Mouse (Mus musculus) layer of hippocampus, adult 2 months (tissue): ENCODE results near the gene Lipt2. TPM values are rescaled to one million over a fixed set of nuclear protein-coding genes. Genes with fewer than 3 reads are reported as not detected.
A peak's percentile ranks its signal among the peaks of the same experiment; 100 is the strongest.

Source experiments
- DNase-seq, 2 experiments: peaks; one replicate each; pipeline ENCODE4 v3.0.0; 2022; ENCODE audit warnings: low spot score in 2 of 2
- H3K27ac ChIP-seq: fragments of 200-600 bp; 2 replicates; pipeline ENCODE4 v1.8.1; 2022
- H3K4me3 ChIP-seq: fragments of 200-600 bp; 2 replicates; pipeline ENCODE4 v1.8.1; 2022; ENCODE audit warnings: mild to moderate bottlenecking
- CTCF ChIP-seq: fragments of 200-600 bp; conservative IDR thresholded peaks from 2 replicates; pipeline ENCODE4 v1.8.1; 2022; ENCODE audit warnings: antibody characterized with exemption, mild to moderate bottlenecking, moderate library complexity
- long read RNA-seq, 2 experiments: library from polyadenylated mRNA; stranded (forward); transcript quantifications; one replicate each; pipeline ENCODE4 v2.0.0; 2021; ENCODE audit warnings: borderline mapping rate in 2 of 2
- total RNA-seq, 2 experiments: library from RNA; stranded (reverse); gene quantifications; 2 replicates each; pipeline ENCODE4 v1.2.3; 2021

Lipt2 gene
- total RNA-seq: 1 to 10 TPM; 3.9 to 5.4 TPM
- long read RNA-seq, experiment 1, partial matches to known transcripts: 0 of 4 reads
- long read RNA-seq, experiment 1, other reads (novel, unspliced or antisense): 0 of 4 reads
- long read RNA-seq, experiment 2, partial matches to known transcripts: 0 of 2 reads
- long read RNA-seq, experiment 2, other reads (novel, unspliced or antisense): 0 of 2 reads

GRCm38 (mm10) chr7:100159105-100159841 is at the start of gene Lipt2:
Gene Lipt2, plus strand, starts transcription at chr7:100159277.
- peak within 1 kb of the TSS; percentile 98 for H3K27ac ChIP-seq
- peak within 1 kb of the TSS; percentile 82 for H3K4me3 ChIP-seq
- DNase-seq: peak; percentile 90 to 91
- peak; percentile 59 for TF ChIP-seq CTCF

DNA sequence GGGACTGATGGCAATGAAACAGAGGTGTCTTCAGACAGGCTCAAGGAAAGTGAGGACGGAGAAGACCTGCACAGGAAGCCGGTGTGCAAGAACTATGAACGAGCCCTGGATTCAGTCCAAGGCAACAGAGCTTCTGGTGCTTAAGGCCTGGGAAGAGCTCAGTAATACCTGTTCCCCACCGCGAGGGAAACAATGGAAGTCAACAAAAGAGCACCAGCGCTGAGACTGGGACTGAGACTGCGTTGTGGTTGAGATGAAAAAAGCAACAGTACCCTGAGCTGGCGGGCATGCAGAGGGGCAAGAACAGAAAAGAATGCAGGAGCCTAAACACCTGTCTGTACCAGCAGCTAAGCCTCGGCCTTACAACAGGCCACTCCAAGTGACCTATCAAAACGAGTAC is 47.6 kb upstream of the Lipt2 start:
- no peak for DNase-seq
- no peak for TF ChIP-seq CTCF
- no peak overlapping the region; the same call in 1 of the 2 replicates for H3K27ac ChIP-seq
- H3K4me3 ChIP-seq: no peak overlapping the region

DNA sequence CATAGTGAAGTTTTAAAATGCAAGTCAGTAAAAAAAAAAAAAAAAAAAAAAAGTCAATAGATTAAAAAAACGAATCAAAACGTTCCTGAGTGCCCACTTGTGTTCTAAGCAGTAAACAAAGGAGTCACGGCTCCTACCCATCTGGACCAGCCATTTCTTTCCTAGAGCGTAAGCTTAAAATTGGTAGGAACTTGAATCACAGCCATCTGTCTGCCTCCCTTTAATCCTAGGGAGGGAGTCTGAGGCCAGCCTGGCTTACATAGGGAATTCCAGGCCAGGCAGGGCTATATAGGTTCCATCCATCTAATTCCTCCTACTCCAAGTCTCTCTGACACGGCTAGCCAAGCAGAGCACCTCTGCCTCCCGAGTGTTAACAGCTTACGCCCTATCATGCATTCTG is 45.3 kb upstream of the Lipt2 start:
- no peak for TF ChIP-seq CTCF
- no peak for DNase-seq
- no peak overlapping the region for H3K4me3 ChIP-seq
- no peak overlapping the region for H3K27ac ChIP-seq

DNA sequence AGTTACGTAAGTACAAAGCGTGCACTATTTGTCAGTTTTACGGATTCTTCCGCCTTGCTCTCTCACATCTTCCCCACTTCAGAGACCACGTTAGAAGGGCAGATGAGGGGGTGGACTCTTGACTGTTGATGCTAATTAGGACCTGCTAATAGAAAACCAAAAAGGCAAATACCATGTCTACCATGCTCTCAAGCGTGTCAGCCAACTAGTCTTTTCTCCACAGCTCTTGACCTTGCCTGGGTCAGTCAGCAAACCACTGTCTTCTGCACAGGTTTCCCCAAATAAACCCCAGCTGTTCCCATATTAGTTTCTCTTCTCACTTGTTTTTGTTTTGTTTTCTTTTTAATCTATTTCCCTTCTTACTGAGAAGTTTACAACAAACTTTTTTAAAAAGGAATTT is 44.8 kb upstream of the Lipt2 start:
- Histone ChIP-seq H3K4me3 (no peak overlapping the region), H3K27ac (no peak overlapping the region)
- no peak for TF ChIP-seq CTCF
- no peak for DNase-seq

DNA sequence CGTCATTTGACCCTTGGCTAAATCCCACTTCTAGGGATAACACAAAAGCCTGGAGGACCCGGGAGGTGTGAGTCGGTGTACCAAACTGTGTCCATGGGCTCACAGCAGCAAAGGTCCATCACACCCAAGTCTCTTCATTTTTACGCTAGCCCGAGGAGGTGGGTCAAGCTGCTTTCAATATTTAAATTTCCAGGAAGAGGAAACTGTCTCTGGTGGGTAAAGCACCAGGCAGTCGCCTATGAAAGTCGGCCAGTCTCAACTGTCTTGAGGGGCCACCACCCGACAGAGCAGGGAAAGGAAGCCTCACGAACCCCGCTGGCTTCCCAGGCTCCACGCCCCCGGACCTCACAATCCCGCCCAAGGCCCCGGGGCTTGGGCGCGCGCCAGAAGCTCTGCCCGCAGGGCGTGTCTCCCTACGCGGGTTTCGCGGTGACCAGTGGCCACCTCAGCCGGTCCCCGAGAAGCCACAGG is 38.3 kb upstream of the Lipt2 start:
- H3K27ac ChIP-seq: peak overlapping the region; percentile 93
- no peak for TF ChIP-seq CTCF
- H3K4me3 ChIP-seq: peak overlapping the region; percentile 98
- DNase-seq: no peak

GRCm38 (mm10) chr7:100121376-100121789 is 37.7 kb upstream of the Lipt2 start, which contains the start of gene Pold3:
Gene Pold3, minus strand, starts transcription at chr7:100121565.
- peak; percentile 7; the same call in 1 of the 2 replicates for TF ChIP-seq CTCF
- H3K4me3 ChIP-seq: peak within 1 kb of the TSS; percentile 98
- peak within 1 kb of the TSS; percentile 93 for H3K27ac ChIP-seq
- DNase-seq: peak; percentile 97 to 100

DNA sequence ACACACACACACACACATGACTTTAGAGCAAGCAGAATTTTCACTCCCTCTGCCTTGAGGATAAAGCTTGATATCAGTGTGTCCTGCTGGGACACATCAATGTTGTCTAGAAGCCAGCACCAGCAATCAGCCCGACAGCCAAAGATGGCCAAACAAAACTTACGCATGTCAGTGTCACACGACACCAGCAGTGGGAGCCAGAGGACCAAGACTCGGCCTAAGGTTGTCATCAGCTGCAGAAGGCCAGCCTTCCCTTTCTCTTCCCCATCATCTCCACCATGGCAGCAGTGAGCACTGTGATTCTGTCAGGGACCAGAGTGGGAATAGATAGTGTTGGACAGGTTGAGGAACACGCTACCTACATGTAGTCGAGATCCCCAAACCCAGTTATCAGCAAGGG is 35.6 kb upstream of the Lipt2 start:
- Histone ChIP-seq H3K4me3 (no peak overlapping the region), H3K27ac (no peak overlapping the region)
- DNase-seq: no peak
- peak; percentile 63 for TF ChIP-seq CTCF

GRCm38 (mm10) chr7:100124211-100124610 is 34.9 kb upstream of the Lipt2 start:
- no peak overlapping the region for H3K4me3 ChIP-seq
- no peak overlapping the region for H3K27ac ChIP-seq
- peak; percentile 63 for TF ChIP-seq CTCF
- DNase-seq: no peak

DNA sequence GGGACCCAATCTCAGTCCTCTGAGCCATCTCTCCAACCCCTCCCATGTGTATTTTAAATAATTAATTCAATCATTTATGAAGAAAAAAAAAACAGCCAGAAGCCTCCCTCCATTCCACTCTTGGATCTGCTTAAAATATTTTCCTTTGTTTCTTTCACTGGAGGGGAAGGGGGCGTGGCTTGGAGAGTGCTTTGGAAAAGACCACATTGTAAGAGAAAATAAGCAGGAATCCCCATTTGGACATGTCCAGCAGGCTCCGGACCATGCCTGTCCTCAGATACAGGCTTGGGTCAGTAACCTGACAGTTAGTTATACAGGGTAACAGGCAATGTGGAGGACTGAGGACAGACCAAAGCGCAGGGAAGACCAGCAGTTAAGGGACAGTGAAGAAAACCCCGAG is 33.9 kb upstream of the Lipt2 start:
- no peak overlapping the region for H3K27ac ChIP-seq
- no peak overlapping the region for H3K4me3 ChIP-seq
- TF ChIP-seq CTCF: no peak
- DNase-seq: no peak

- Histone ChIP-seq H3K4me3 (no peak overlapping the region), H3K27ac (no peak overlapping the region)
- DNase-seq: no peak
- no peak for TF ChIP-seq CTCF
Observed at GRCm38 (mm10) chr7:100126514-100126913, 32.6 kb upstream of the Lipt2 start.

DNA sequence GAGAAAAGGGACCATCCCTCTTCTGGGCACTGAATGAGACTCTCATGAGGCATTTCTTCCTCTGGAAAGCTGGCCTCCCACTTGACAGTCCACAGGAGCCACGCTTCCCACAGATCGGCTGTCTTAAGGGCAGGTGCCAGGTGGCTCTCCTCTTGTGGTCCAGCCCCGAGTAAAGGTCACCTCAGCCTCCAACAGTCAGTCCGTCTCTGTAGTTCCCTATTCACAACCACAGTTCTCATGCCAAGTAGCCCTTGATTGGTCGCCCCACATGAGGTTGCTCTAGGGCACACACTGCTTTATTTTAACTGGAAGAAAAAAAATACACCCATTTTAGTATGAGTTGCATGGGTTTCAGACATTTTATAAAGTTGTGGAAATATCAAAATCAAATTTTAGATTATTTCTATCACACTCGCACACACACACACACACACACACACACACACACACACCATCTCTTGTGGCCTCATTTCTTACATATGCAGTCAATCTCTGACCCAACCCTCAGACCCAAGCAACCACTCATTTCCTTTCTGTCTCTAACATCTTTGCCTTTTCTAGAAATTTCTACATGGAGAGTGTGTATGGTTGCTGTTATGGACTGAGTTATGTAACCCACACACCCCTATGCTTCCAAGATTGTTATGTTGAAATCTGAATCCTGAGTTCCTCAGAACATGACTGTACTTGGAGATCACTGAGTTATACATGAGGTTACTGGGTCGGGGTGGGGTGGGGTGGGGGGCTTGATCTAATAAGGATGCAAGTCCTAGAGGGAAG is 30.6 kb upstream of the Lipt2 start:
- TF ChIP-seq CTCF: no peak
- DNase-seq: no peak
- Histone ChIP-seq H3K27ac (no peak overlapping the region), H3K4me3 (no peak overlapping the region)

GRCm38 (mm10) chr7:100130592-100130991 is 28.5 kb upstream of the Lipt2 start:
- no peak for TF ChIP-seq CTCF
- Histone ChIP-seq H3K4me3 (no peak overlapping the region), H3K27ac (no peak overlapping the region)
- no peak for DNase-seq

- no peak for DNase-seq
- Histone ChIP-seq H3K27ac (no peak overlapping the region), H3K4me3 (no peak overlapping the region)
- no peak for TF ChIP-seq CTCF
Observed at GRCm38 (mm10) chr7:100132379-100132778, 26.7 kb upstream of the Lipt2 start.
